Mouse (Mus musculus): ENCODE results near the gene Pmm1. TPM values are rescaled to one million over a fixed set of nuclear protein-coding genes. Genes with fewer than 3 reads are reported as not detected.
"Not testable (repeated sequence)": the region's sequence is repeated elsewhere in the genome, so short reads cannot be mapped to it uniquely, and the experiment has no call there.

The Pmm1 gene
- total RNA-seq (2021) = 10 to 100 TPM; 20.3 to 21.6 TPM
- long read RNA-seq, experiment 1, transcript Pmm1-201 (8 exons, 1,300 nt) = major isoform, 23 of 36 reads
- long read RNA-seq, experiment 1, partial matches to known transcripts = 2 of 36 reads
- long read RNA-seq, experiment 1, other reads (novel, unspliced or antisense) = 10 of 36 reads
- long read RNA-seq, experiment 2, transcript Pmm1-201 (8 exons, 1,300 nt) = major isoform, 24 of 31 reads
- long read RNA-seq, experiment 2, partial matches to known transcripts = 2 of 31 reads
- long read RNA-seq, experiment 2, other reads (novel, unspliced or antisense) = 5 of 31 reads

GRCm38 (mm10) chr15:81960171-81961077 is at the start of gene Pmm1:
Pmm1 (minus strand) TSS chr15:81960930.
- DNase-seq (ENCODE audit: low spot score in 2 of 2) = peak; percentile 94 to 99

- DNase-seq (ENCODE audit: low spot score in 2 of 2) = no peak
Observed at GRCm38 (mm10) chr15:82004257-82004656, 43.5 kb upstream of the Pmm1 start.

GRCm38 (mm10) chr15:81993992-81994391 is 33.3 kb upstream of the Pmm1 start:
- DNase-seq (ENCODE audit: low spot score in 2 of 2) = no peak

GRCm38 (mm10) chr15:81990549-81990948 is 29.8 kb upstream of the Pmm1 start:
- no peak for DNase-seq (ENCODE audit: low spot score in 2 of 2)

GRCm38 (mm10) chr15:81989371-81990062 is 28.8 kb upstream of the Pmm1 start:
- peak; percentile 78 to 89 for DNase-seq (ENCODE audit: low spot score in 2 of 2)

GRCm38 (mm10) chr15:81987646-81988045 is 26.9 kb upstream of the Pmm1 start, which contains the start of gene Xrcc6:
Xrcc6 (plus strand) TSS chr15:81987835.
- no peak for DNase-seq (ENCODE audit: low spot score in 2 of 2)

- DNase-seq (ENCODE audit: low spot score in 2 of 2) = no peak
Observed at GRCm38 (mm10) chr15:81985267-81986161, 24.8 kb upstream of the Pmm1 start.

- DNase-seq (ENCODE audit: low spot score in 2 of 2) = no peak
Observed at GRCm38 (mm10) chr15:81982173-81982572, 21.4 kb upstream of the Pmm1 start.

GRCm38 (mm10) chr15:81980321-81980720 is 19.6 kb upstream of the Pmm1 start, which contains the start of gene 1700029P11Rik:
1700029P11Rik (plus strand) TSS chr15:81980540.
- no peak for DNase-seq (ENCODE audit: low spot score in 2 of 2)

- DNase-seq (ENCODE audit: low spot score in 2 of 2) = not testable (repeated sequence)
Observed at GRCm38 (mm10) chr15:81975156-81975555, 14.4 kb upstream of the Pmm1 start.

- not testable (repeated sequence) for DNase-seq (ENCODE audit: low spot score in 2 of 2)
Observed at GRCm38 (mm10) chr15:81970498-81970897, 9.8 kb upstream of the Pmm1 start.

GRCm38 (mm10) chr15:81969635-81970034 is 8.9 kb upstream of the Pmm1 start:
- not testable (repeated sequence) for DNase-seq (ENCODE audit: low spot score in 2 of 2)

GRCm38 (mm10) chr15:81969173-81969572 is 8.4 kb upstream of the Pmm1 start:
- DNase-seq (ENCODE audit: low spot score in 2 of 2) = no peak

GRCm38 (mm10) chr15:81968447-81968846 is 7.7 kb upstream of the Pmm1 start:
- no peak for DNase-seq (ENCODE audit: low spot score in 2 of 2)

- no peak for DNase-seq (ENCODE audit: low spot score in 2 of 2)
Observed at GRCm38 (mm10) chr15:81967821-81968220, 7.1 kb upstream of the Pmm1 start.

- DNase-seq (ENCODE audit: low spot score in 2 of 2) = no peak
Observed at GRCm38 (mm10) chr15:81966062-81966829, 5.5 kb upstream of the Pmm1 start.

GRCm38 (mm10) chr15:81964980-81965545 is 4.3 kb upstream of the Pmm1 start:
- no peak for DNase-seq (ENCODE audit: low spot score in 2 of 2)

- no peak for DNase-seq (ENCODE audit: low spot score in 2 of 2)
Observed at GRCm38 (mm10) chr15:81964262-81964661, 3.5 kb upstream of the Pmm1 start.

- DNase-seq (ENCODE audit: low spot score in 2 of 2) = no peak
Observed at GRCm38 (mm10) chr15:81961078-81961451, 335 bp upstream of the Pmm1 start.

Measured in gastrocnemius, postnatal 4 days (tissue).